2 mouse cellular contexts compared by ENCODE assay signal in the genomic region with DNA sequence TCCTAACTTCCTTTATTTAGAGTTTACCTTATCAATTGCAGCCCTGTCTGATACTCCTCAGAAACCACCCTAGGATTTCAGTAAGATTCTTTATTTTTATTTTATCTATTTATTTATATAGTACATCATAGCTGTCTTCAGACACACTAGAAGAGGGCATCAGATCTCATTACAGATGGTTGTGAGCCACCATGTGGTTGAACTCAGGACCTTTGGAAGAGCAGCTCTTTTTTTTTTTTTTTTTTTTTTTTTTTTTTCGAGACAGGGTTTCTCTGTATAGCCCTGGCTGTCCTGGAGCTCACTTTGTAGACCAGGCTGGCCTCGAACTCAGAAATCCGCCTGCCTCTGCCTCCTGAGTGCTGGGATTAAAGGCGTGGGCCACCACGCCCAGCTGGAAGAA. TPM values are rescaled to one million over a fixed set of nuclear protein-coding genes. Genes with fewer than 3 reads are reported as not detected.
"Had no signal": no experiment of that assay in that cellular context is flagged by ENCODE, and none has a peak within 500 bp of the region (broad histone marks: within the 10 kb centered on the region; RNA-seq: fewer than 3 reads in every experiment).

No protein-coding gene starts in this region.

RNA-seq across cellular contexts. Expression of a gene that starts 3.3 kb away (rescaled TPM):
- total RNA-seq: megakaryocyte progenitor cell, adult 5-6 weeks; monocyte, adult 5-6 weeks had no signal
